ENCODE assay signal across 12 mouse cellular contexts in genomic region chr10:57572130-57572529, GRCm38 (mm10). TPM values are rescaled to one million over a fixed set of nuclear protein-coding genes. Genes with fewer than 3 reads are reported as not detected.
DNase-seq lines count a peak whose midpoint lies in the region; ATAC-seq lines count a peak whose summit lies in the region.
"Had no signal": no experiment of that assay in that cellular context is flagged by ENCODE, and none has a peak within 500 bp of the region (broad histone marks: within the 10 kb centered on the region; RNA-seq: fewer than 3 reads in every experiment).

No protein-coding gene starts in this region.

- DNase-seq in lung, postnatal 10 days: peak; percentile 8
- no peak for DNase-seq in lung, adult 18-20 months
- DNase-seq in cerebellum, postnatal 10 days: peak; percentile 77 to 79
- DNase-seq in urinary bladder, postnatal 4 days (ENCODE audit: low spot score in 2 of 2): no peak
- no peak for DNase-seq in testis, postnatal 10 days (ENCODE audit: low spot score)
- no peak for DNase-seq in thymus, postnatal 25 days
- DNase-seq: kidney, postnatal 36 days; lung, embryonic 14.5 days had no signal

- H3K9ac ChIP-seq in forebrain, embryonic 16.5 days (replicated peaks; ENCODE audit: low read depth, low read length): no peak overlapping the region
- H3K9ac ChIP-seq in neural tube, embryonic 14.5 days (replicated peaks; ENCODE audit: low read depth, low read length): no peak overlapping the region
- H3K9ac ChIP-seq: lung, embryonic 14.5 days; neural tube, embryonic 13.5 days had no signal

- H3K27ac ChIP-seq in forebrain, embryonic 16.5 days (ENCODE audit: low read length): no peak overlapping the region
- H3K27ac ChIP-seq in neural tube, embryonic 14.5 days (ENCODE audit: low read depth, low read length): no peak overlapping the region
- H3K27ac ChIP-seq: neural tube, embryonic 13.5 days had no signal

- 6% methylated on average over 4 of the region's 4 CpGs for WGBS in forebrain, embryonic 16.5 days
- 16% methylated on average over 4 of the region's 4 CpGs for WGBS in neural tube, embryonic 14.5 days

- peaks cover 3% of the 10 kb centered on the region for H3K4me1 ChIP-seq in forebrain, embryonic 16.5 days (replicated peaks; ENCODE audit: control insufficient read depth, insufficient read depth, low read length)
- no peaks in the 10 kb centered on the region for H3K4me1 ChIP-seq in neural tube, embryonic 14.5 days (ENCODE audit: control insufficient read depth, insufficient read depth, low read length)
- H3K4me1 ChIP-seq: neural tube, embryonic 13.5 days had no signal

- H3K9me3 ChIP-seq in forebrain, embryonic 16.5 days (ENCODE audit: control insufficient read depth, low read length): no peaks in the 10 kb centered on the region
- H3K9me3 ChIP-seq in neural tube, embryonic 14.5 days (ENCODE audit: control insufficient read depth, low read length): no peaks in the 10 kb centered on the region
- H3K9me3 ChIP-seq: neural tube, embryonic 13.5 days had no signal

- H3K4me2 ChIP-seq in forebrain, embryonic 16.5 days (ENCODE audit: low read length): peak overlapping the region; percentile 17; the same call in 1 of the 2 replicates
- no peak overlapping the region for H3K4me2 ChIP-seq in neural tube, embryonic 14.5 days (ENCODE audit: low read depth, low read length)
- H3K4me2 ChIP-seq: lung, embryonic 14.5 days; neural tube, embryonic 13.5 days had no signal

- H3K4me3 ChIP-seq in forebrain, embryonic 16.5 days (replicated peaks; ENCODE audit: low read length): no peak overlapping the region
- H3K4me3 ChIP-seq in neural tube, embryonic 14.5 days (ENCODE audit: low read depth, low read length): no peak overlapping the region
- H3K4me3 ChIP-seq: neural tube, embryonic 13.5 days had no signal

- no peaks in the 10 kb centered on the region; the same call in 1 of the 2 replicates for H3K27me3 ChIP-seq in forebrain, embryonic 16.5 days (replicated peaks; ENCODE audit: control insufficient read depth, insufficient read depth, low read length)
- no peaks in the 10 kb centered on the region for H3K27me3 ChIP-seq in neural tube, embryonic 14.5 days (ENCODE audit: control insufficient read depth, insufficient read depth, low read length)
- H3K27me3 ChIP-seq: neural tube, embryonic 13.5 days had no signal

- no peaks in the 10 kb centered on the region for H3K36me3 ChIP-seq in forebrain, embryonic 16.5 days (ENCODE audit: control insufficient read depth, insufficient read depth)
- H3K36me3 ChIP-seq in neural tube, embryonic 14.5 days (ENCODE audit: control insufficient read depth, insufficient read depth, low read length): no peaks in the 10 kb centered on the region
- H3K36me3 ChIP-seq: neural tube, embryonic 13.5 days had no signal

- ATAC-seq in forebrain, embryonic 16.5 days: peak; percentile 78
- 0 out of 2 replicates have a peak, but pooled peaks have one; percentile 22 for ATAC-seq in neural tube, embryonic 14.5 days (ENCODE audit: low read depth)

RNA-seq across cellular contexts. Expression of gene Serinc1, which starts 39.8 kb away (rescaled TPM):
- polyA plus RNA-seq in forebrain, embryonic 16.5 days (2015; fragmentation: Nextera tagmentation; extraction: Ambion mirVana): 421 and 448 TPM in 2 replicates
- polyA plus RNA-seq in neural tube, embryonic 14.5 days (2014; fragmentation: Nextera tagmentation; extraction: Ambion mirVana): 528 and 541 TPM in 2 replicates

RNA-seq across cellular contexts. Expression of gene Pkib, which starts 59.7 kb away (rescaled TPM):
- 2.2 and 2.7 TPM in 2 replicates for polyA plus RNA-seq in forebrain, embryonic 16.5 days (2015; fragmentation: Nextera tagmentation; extraction: Ambion mirVana)
- polyA plus RNA-seq in neural tube, embryonic 14.5 days (2014; fragmentation: Nextera tagmentation; extraction: Ambion mirVana): 2.4 and 2.8 TPM in 2 replicates
- polyA plus RNA-seq: C2C12 had no signal

Comparison
In these comparisons a context has a peak if more than half of its experiments do, and no peak if none do; other contexts are left out.
1. DNase-seq: peak in lung, postnatal 10 days (single experiment) and cerebellum, postnatal 10 days (2 of 2); none in lung, adult 18-20 months (0 of 2), urinary bladder, postnatal 4 days (0 of 2), testis, postnatal 10 days (single experiment) and thymus, postnatal 25 days (single experiment).